Mouse (Mus musculus) heart, embryonic 14.5 days (tissue): ENCODE measurements around the gene Gm36210. TPM values are rescaled to one million over a fixed set of nuclear protein-coding genes. Genes with fewer than 3 reads are reported as not detected.
"Not testable (repeated sequence)": the region's sequence is repeated elsewhere in the genome, so short reads cannot be mapped to it uniquely, and the experiment has no call there.

Experiments used
- ATAC-seq: fragments of 200-750 bp; cut with Nextera tagmentation; 2 replicates; pipeline ENCODE4 v1.8.0; 2017; ENCODE audit warnings: low read depth, moderate TSS enrichment; ENCODE audit not compliant: insufficient number of reproducible peaks, insufficient read depth, low FRiP score
- H3K27ac ChIP-seq, 2 experiments: fragments of 200-500 bp in 1 of 2; fragments of 300-500 bp in 1 of 2; sonication (generic) in 1 of 2; replicated peaks in 1 of 2; 2 replicates each; pipeline ENCODE4 v1.5.1; 2012 to 2014; ENCODE audit warnings: low read depth in 2 of 2, low read length in 2 of 2, control low read depth in 1 of 2, mild to moderate bottlenecking in 1 of 2, mixed read lengths in 1 of 2; ENCODE audit not compliant: control insufficient read depth in 1 of 2, insufficient read depth in 1 of 2
- H3K27me3 ChIP-seq: fragments of 300-500 bp; sonication (generic); 2 replicates; pipeline ENCODE4 v1.6.1; 2014; ENCODE audit warnings: mild to moderate bottlenecking, low read length, control low read depth; ENCODE audit not compliant: control insufficient read depth, insufficient read depth
- H3K36me3 ChIP-seq: fragments of 300-500 bp; sonication (generic); 2 replicates; pipeline ENCODE4 v1.6.1; 2014; ENCODE audit warnings: mild to moderate bottlenecking, control low read depth, low read length, mixed read lengths; ENCODE audit not compliant: control insufficient read depth, insufficient read depth
- H3K4me1 ChIP-seq, 2 experiments: fragments of 200-500 bp in 1 of 2; fragments of 300-500 bp in 1 of 2; sonication (generic) in 1 of 2; 2 replicates each; pipeline ENCODE4 v1.6.1; 2012 to 2014; ENCODE audit warnings: low read length in 2 of 2, control low read depth in 1 of 2, mixed read lengths in 1 of 2; ENCODE audit not compliant: control insufficient read depth in 2 of 2, insufficient read depth in 2 of 2
- H3K4me2 ChIP-seq: fragments of 300-500 bp; sonication (generic); 2 replicates; pipeline ENCODE4 v1.6.1; 2014; ENCODE audit warnings: mild to moderate bottlenecking, low read length
- H3K4me3 ChIP-seq, 2 experiments: fragments of 200-500 bp in 1 of 2; fragments of 300-500 bp in 1 of 2; sonication (generic) in 1 of 2; 2 replicates each; pipeline ENCODE4 v1.5.1; 2012 to 2014; ENCODE audit warnings: low read length in 2 of 2, mild to moderate bottlenecking in 2 of 2, control low read depth in 1 of 2, low read depth in 1 of 2, moderate library complexity in 1 of 2; ENCODE audit not compliant: control insufficient read depth in 1 of 2, insufficient read depth in 1 of 2
- H3K9ac ChIP-seq: fragments of 300-500 bp; sonication (generic); 2 replicates; pipeline ENCODE4 v1.6.1; 2014; ENCODE audit warnings: mild to moderate bottlenecking, low read length
- H3K9me3 ChIP-seq: fragments of 300-500 bp; sonication (generic); 2 replicates; pipeline ENCODE4 v1.6.1; 2016; ENCODE audit warnings: low read length, control low read depth; ENCODE audit not compliant: control insufficient read depth
- WGBS: fragments of 180-500 bp; shearing (Covaris S2); extraction: QIAGEN DNeasy Blood & Tissue Kit; methylation state at CpG from one replicate; pipeline ENCODE4 v1.1.7; 2014; 5-methylcytosine and 5-hydroxymethylcytosine counted together
- polyA plus RNA-seq: library from polyadenylated mRNA; unstranded; fragments of >200 nt; fragmentation: Nextera tagmentation; extraction: Ambion mirVana; gene quantifications from 2 replicates; pipeline ENCODE4 v1.2.1, GENCODE M21; 2014

The Gm36210 gene
- polyA plus RNA-seq, 1 experiment from 2014 or later = 0.20 TPM

GRCm38 (mm10) chr7:4863541-4864080 lies 42.7 kb downstream of the Gm36210 start:
- WGBS = 68% methylated on average over 7 of the region's 7 CpGs
- H3K4me3 ChIP-seq = no peak overlapping the region
- no peaks in the 10 kb centered on the region for H3K9me3 ChIP-seq
- H3K4me2 ChIP-seq = no peak overlapping the region
- H3K9ac ChIP-seq = no peak overlapping the region
- H3K4me1 ChIP-seq = peaks cover 5 to 24% of the 10 kb centered on the region in 2 experiments
- ATAC-seq = no peak
- peak overlapping the region in 1 of 2 experiments; percentile 50; a peak in 2 of 4 replicates for H3K27ac ChIP-seq
- no peaks in the 10 kb centered on the region for H3K36me3 ChIP-seq
- peaks cover 5% of the 10 kb centered on the region; the same call in 1 of the 2 replicates for H3K27me3 ChIP-seq

GRCm38 (mm10) chr7:4863041-4863440 lies 43.3 kb downstream of the Gm36210 start:
- no peak overlapping the region for H3K4me3 ChIP-seq
- ATAC-seq = no peak
- 0% methylated on average over 1 of the region's 1 CpGs for WGBS
- H3K4me2 ChIP-seq = no peak overlapping the region
- H3K27me3 ChIP-seq = peaks cover 5% of the 10 kb centered on the region; the same call in 1 of the 2 replicates
- H3K9ac ChIP-seq = no peak overlapping the region
- no peaks in the 10 kb centered on the region for H3K36me3 ChIP-seq
- H3K4me1 ChIP-seq = peaks cover 5 to 24% of the 10 kb centered on the region in 2 experiments
- H3K9me3 ChIP-seq = no peaks in the 10 kb centered on the region
- H3K27ac ChIP-seq = peak overlapping the region in 1 of 2 experiments; percentile 50; a peak in 2 of 4 replicates

GRCm38 (mm10) chr7:4860926-4861325 lies 45.4 kb downstream of the Gm36210 start:
- H3K27me3 ChIP-seq, H3K4me2 ChIP-seq, H3K27ac ChIP-seq, H3K4me3 ChIP-seq, ATAC-seq, H3K9ac ChIP-seq, H3K36me3 ChIP-seq, H3K9me3 ChIP-seq: not testable (repeated sequence)
- peaks cover 2 to 10% of the 10 kb centered on the region in 2 experiments for H3K4me1 ChIP-seq
- 78% methylated on average over 3 of the region's 3 CpGs for WGBS

- H3K4me1 ChIP-seq = peaks cover 2 to 6% of the 10 kb centered on the region in 2 experiments
- H3K4me2 ChIP-seq = no peak overlapping the region
- no peaks in the 10 kb centered on the region for H3K9me3 ChIP-seq
- 70% methylated on average over 12 of the region's 12 CpGs for WGBS
- ATAC-seq = no peak
- no peak overlapping the region for H3K27ac ChIP-seq
- peaks cover 5% of the 10 kb centered on the region; the same call in 1 of the 2 replicates for H3K27me3 ChIP-seq
- no peak overlapping the region for H3K4me3 ChIP-seq
- no peak overlapping the region for H3K9ac ChIP-seq
- no peaks in the 10 kb centered on the region for H3K36me3 ChIP-seq
These were observed 46.8 kb downstream of the Gm36210 start for GRCm38 (mm10) chr7:4859418-4859978.

GRCm38 (mm10) chr7:4857321-4857720 lies 49.0 kb downstream of the Gm36210 start:
- H3K27ac ChIP-seq = no peak overlapping the region
- no peak overlapping the region for H3K4me2 ChIP-seq
- no peak overlapping the region for H3K4me3 ChIP-seq
- H3K4me1 ChIP-seq = no peaks in the 10 kb centered on the region
- no peaks in the 10 kb centered on the region for H3K9me3 ChIP-seq
- no peak for ATAC-seq
- H3K36me3 ChIP-seq = no peaks in the 10 kb centered on the region
- no peak overlapping the region for H3K9ac ChIP-seq
- H3K27me3 ChIP-seq = peaks cover 5% of the 10 kb centered on the region; the same call in 1 of the 2 replicates
- WGBS = 46% methylated on average over 7 of the region's 7 CpGs

- Histone ChIP-seq H3K4me3 (no peak overlapping the region), H3K4me2 (no peak overlapping the region), H3K9me3 (no peaks in the 10 kb centered on the region), H3K9ac (no peak overlapping the region), H3K27ac (no peak overlapping the region), H3K27me3 (peaks cover 5% of the 10 kb centered on the region; the same call in 1 of the 2 replicates), H3K36me3 (no peaks in the 10 kb centered on the region), H3K4me1 (no peaks in the 10 kb centered on the region)
- 78% methylated on average over 9 of the region's 9 CpGs for WGBS
- ATAC-seq = no peak
These were observed 49.8 kb downstream of the Gm36210 start for GRCm38 (mm10) chr7:4856508-4856907.

- H3K4me2 ChIP-seq = no peak overlapping the region
- H3K9ac ChIP-seq = no peak overlapping the region
- H3K27me3 ChIP-seq = no peaks in the 10 kb centered on the region; the same call in 1 of the 2 replicates
- no peaks in the 10 kb centered on the region for H3K4me1 ChIP-seq
- WGBS = 65% methylated on average over 3 of the region's 3 CpGs
- H3K27ac ChIP-seq = no peak overlapping the region
- no peak for ATAC-seq
- H3K9me3 ChIP-seq = no peaks in the 10 kb centered on the region
- no peaks in the 10 kb centered on the region for H3K36me3 ChIP-seq
- H3K4me3 ChIP-seq = no peak overlapping the region
These were observed 52.7 kb downstream of the Gm36210 start for GRCm38 (mm10) chr7:4853613-4854012.

GRCm38 (mm10) chr7:4851315-4851688 lies 55.0 kb downstream of the Gm36210 start:
- peaks cover 5% of the 10 kb centered on the region; the same call in 1 of the 2 replicates for H3K27me3 ChIP-seq
- no peak overlapping the region for H3K9ac ChIP-seq
- no peak for ATAC-seq
- no peak overlapping the region for H3K4me2 ChIP-seq
- 66% methylated on average over 8 of the region's 8 CpGs for WGBS
- H3K4me3 ChIP-seq = no peak overlapping the region
- H3K27ac ChIP-seq = no peak overlapping the region
- no peaks in the 10 kb centered on the region for H3K9me3 ChIP-seq
- no peaks in the 10 kb centered on the region for H3K4me1 ChIP-seq
- H3K36me3 ChIP-seq = no peaks in the 10 kb centered on the region
